Mouse (Mus musculus) erythroblast, embryonic 14.5 days (primary cell): ENCODE measurements around the gene Kctd17. TPM values are rescaled to one million over a fixed set of nuclear protein-coding genes. Genes with fewer than 3 reads are reported as not detected.

Experiments used
- H3K27me3 ChIP-seq: 2 replicates; pipeline ENCODE4 v1.6.1; 2012; ENCODE audit warnings: inconsistent platforms; ENCODE audit not compliant: control insufficient read depth
- H3K36me3 ChIP-seq: 2 replicates; pipeline ENCODE4 v1.6.1; 2012; ENCODE audit warnings: mild to moderate bottlenecking, inconsistent platforms; ENCODE audit not compliant: control insufficient read depth
- H3K4me1 ChIP-seq: 2 replicates; pipeline ENCODE4 v1.6.1; 2012; ENCODE audit warnings: inconsistent platforms; ENCODE audit not compliant: control insufficient read depth
- H3K4me3 ChIP-seq: replicated peaks from 2 replicates; pipeline ENCODE3; 2012; ENCODE audit warnings: moderate library complexity, mild to moderate bottlenecking, inconsistent platforms
- H3K9me3 ChIP-seq: 2 replicates; pipeline ENCODE4 v1.6.1; 2012; ENCODE audit warnings: low read length, inconsistent platforms, mixed read lengths; ENCODE audit not compliant: control insufficient read depth
- GATA1 ChIP-seq: IDR thresholded peaks from 2 replicates; pipeline ENCODE4 v1.6.1; 2012; ENCODE audit warnings: low read length, inconsistent platforms, mixed read lengths
- TAL1 ChIP-seq: IDR thresholded peaks from 3 replicates; pipeline ENCODE4 v1.6.1; 2012; ENCODE audit warnings: low read length, inconsistent platforms, mixed read lengths
- polyA plus RNA-seq: library from polyadenylated mRNA; stranded (reverse); fragments of >175 nt; gene quantifications from 2 replicates; pipeline ENCODE4 v1.2.3, GENCODE M21; 2012

Gene Kctd17
- polyA plus RNA-seq, 1 experiment: 0.07 TPM

DNA sequence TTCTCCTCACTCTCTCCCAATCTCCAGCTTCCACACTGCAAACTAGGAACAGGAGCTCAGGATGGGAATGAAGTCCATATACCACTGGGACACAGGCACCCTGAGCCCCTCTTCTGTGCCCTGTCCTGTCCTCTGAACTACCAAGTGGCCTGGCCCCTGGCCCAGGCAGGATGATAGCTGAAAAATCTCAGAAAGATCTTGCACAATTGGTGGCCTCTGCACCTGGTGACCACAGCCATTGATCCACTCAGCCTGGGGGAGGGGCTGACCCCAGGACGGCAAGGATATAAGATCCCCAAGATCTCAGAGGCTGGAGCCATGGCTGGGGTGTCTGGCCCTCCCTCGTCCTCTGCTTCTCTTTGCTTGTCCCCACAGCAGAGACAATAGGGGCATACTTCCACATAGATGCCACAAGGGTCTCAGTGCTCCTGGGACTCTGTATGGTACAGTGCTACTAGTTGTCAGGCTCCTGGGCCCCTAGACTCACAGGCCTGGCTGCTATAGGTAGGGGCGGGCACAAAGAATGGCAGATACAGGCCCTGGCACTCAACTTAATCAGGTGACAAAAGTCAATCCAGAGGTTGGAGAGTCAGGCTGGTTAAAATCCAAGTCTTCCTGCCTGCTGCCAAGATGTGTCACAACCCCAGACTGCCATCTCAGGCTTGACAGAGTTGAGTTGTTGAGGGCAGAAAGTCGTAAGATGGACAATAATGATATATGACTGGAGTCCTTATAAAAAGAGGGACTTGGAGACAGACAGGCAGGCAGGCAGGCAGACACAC is 42.3 kb downstream of the Kctd17 start:
- Histone ChIP-seq H3K4me3 (no peak overlapping the region), H3K4me1 (no peaks in the 10 kb centered on the region; the same call in 1 of the 2 replicates), H3K9me3 (no peaks in the 10 kb centered on the region), H3K36me3 (no peaks in the 10 kb centered on the region), H3K27me3 (no peaks in the 10 kb centered on the region)
- TF ChIP-seq GATA1: no peak
- no peak for TF ChIP-seq TAL1

DNA sequence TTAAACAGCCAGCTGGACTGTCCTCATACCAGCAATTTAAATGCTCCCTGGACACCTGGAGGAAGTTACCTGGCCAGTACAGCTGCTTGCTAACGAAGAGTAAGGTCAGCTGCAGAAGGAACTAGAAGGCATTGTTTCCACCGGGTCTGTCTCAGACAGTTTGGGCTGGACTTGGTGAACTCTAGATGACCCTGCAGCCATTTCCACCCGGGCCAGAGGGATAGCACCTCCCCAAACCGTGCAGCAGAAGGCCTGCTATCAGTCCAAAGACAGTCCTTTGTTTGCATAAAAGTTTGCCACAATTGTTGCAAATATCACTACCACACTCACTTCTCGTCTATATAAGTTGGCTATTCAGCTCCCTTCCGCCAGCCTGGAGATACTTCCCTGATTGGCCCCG is 43.5 kb downstream of the Kctd17 start:
- Histone ChIP-seq H3K4me1 (no peaks in the 10 kb centered on the region; the same call in 1 of the 2 replicates), H3K27me3 (no peaks in the 10 kb centered on the region), H3K36me3 (no peaks in the 10 kb centered on the region), H3K9me3 (no peaks in the 10 kb centered on the region), H3K4me3 (no peak overlapping the region)
- TF ChIP-seq TAL1: no peak

DNA sequence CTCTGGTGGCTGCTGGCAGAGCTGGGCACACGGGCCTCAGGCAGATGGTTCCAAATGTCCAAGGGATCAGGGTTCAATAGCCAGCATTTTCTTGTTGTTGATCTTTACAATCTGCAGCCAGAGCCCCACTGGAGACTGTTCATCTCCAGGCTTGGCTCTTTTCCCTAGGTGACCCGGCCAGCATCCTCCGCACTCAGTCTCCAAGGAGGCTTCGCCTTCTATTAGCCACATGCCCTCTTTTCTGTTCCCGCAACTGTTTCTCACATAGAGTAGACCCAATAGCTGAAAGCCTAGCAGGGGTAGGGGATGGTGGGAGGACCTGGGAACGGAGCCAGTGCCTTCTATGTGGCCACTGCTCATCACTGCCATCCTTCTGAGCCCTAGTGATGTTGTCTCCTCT is 45.1 kb downstream of the Kctd17 start:
- no peak for TF ChIP-seq TAL1
- no peak for TF ChIP-seq GATA1
- Histone ChIP-seq H3K27me3 (no peaks in the 10 kb centered on the region), H3K4me1 (no peaks in the 10 kb centered on the region; the same call in 1 of the 2 replicates)

DNA sequence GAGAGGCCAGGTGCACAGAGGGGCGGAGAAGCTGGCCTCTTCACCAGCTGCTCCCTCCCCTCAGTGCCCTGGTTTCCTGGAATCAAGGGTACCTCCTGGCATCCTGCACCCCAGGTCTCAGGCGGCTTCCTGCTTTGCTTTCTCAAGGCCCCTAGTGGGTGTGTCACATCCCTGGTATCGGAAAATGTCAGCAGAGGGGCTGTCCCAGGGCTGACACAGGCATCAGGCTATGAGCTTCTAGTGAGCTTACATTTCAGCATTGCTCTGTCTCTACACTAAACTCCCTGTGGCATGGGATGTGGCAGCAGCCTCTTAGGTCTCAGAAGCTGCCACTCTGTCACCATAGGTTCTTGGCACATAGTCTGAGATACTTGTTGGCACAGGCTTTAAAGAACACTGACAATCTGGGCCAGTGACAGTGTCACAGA is 47.3 kb downstream of the Kctd17 start:
- H3K4me1 ChIP-seq: no peaks in the 10 kb centered on the region
- TF ChIP-seq TAL1: no peak
- no peak for TF ChIP-seq GATA1
- no peaks in the 10 kb centered on the region for H3K36me3 ChIP-seq
- H3K27me3 ChIP-seq: no peaks in the 10 kb centered on the region
- H3K9me3 ChIP-seq: peaks cover 3% of the 10 kb centered on the region
- H3K4me3 ChIP-seq: no peak overlapping the region

More for the DNA sequence above, 45.1 kb downstream of the Kctd17 start:
- Histone ChIP-seq H3K4me3 (no peak overlapping the region), H3K36me3 (no peaks in the 10 kb centered on the region), H3K9me3 (no peaks in the 10 kb centered on the region)

DNA sequence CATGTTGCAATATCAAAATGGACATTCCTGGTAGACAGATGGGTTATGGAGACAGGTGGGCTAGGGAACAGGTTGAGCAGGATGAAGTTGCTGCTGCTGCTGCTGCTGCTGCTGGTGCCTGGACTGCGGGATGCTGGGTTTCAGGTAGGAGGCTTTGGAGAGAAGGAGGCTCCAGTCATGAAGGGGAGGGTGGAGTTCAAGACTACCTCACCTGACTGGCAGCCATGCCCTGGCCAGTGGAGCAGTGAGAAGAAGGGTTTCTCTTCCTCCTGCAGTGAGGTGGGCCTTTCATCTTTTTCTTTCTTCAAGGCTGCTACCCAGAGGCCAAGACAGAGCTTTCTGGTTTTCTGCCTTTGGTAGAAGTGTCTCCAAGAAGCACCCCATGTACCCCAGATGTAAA is 48.5 kb downstream of the Kctd17 start:
- Histone ChIP-seq H3K4me1 (no peaks in the 10 kb centered on the region), H3K27me3 (no peaks in the 10 kb centered on the region), H3K9me3 (peaks cover 3% of the 10 kb centered on the region), H3K36me3 (no peaks in the 10 kb centered on the region), H3K4me3 (no peak overlapping the region)
- TF ChIP-seq TAL1 (no peak), GATA1 (no peak)

DNA sequence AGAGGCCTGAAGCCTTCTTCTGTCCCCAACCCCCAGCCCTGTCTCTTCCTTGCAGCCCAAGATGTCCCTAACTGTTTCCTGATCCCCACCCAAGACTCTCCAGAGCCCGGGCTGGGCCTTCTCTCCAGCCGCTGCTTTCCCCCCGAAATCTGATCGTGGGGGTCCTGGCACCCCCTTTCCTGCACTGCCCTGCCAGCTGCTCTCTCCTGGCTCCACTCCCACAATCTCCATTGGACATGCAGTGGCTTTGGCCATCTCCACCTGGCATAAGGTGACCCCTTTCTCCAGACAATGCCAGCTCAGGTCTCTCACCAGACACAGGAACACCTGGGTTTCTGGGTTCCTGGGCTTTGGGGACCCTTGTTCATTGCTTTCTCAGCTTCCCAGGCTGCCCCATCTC is 49.7 kb downstream of the Kctd17 start:
- H3K9me3 ChIP-seq: peaks cover 3% of the 10 kb centered on the region
- H3K4me1 ChIP-seq: no peaks in the 10 kb centered on the region
- H3K4me3 ChIP-seq: no peak overlapping the region
- H3K27me3 ChIP-seq: no peaks in the 10 kb centered on the region
- no peak for TF ChIP-seq GATA1
- TF ChIP-seq TAL1: no peak
- no peaks in the 10 kb centered on the region for H3K36me3 ChIP-seq

DNA sequence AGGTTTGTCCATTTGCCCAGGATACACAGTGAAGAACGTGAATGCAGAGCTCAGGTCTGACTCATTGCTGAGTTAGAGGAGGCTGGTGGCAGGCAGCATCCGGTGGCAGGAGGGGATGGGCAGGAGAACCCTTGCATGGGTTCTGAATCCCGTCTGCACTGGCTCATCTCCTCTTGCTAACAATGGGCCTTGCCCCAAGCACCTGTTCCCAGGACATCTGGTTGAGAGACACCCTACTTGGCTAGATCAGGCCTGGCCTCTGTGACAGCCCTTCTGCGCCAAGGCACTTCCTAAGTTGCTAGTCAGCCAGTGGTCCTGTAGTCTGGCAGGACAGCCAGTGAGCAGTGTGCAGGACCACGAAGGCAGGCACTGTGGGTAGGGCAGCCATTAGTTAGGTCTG is 51.1 kb downstream of the Kctd17 start:
- Histone ChIP-seq H3K27me3 (no peaks in the 10 kb centered on the region), H3K9me3 (peaks cover 3% of the 10 kb centered on the region), H3K36me3 (no peaks in the 10 kb centered on the region), H3K4me3 (no peak overlapping the region), H3K4me1 (no peaks in the 10 kb centered on the region)
- TF ChIP-seq GATA1 (no peak), TAL1 (no peak)

DNA sequence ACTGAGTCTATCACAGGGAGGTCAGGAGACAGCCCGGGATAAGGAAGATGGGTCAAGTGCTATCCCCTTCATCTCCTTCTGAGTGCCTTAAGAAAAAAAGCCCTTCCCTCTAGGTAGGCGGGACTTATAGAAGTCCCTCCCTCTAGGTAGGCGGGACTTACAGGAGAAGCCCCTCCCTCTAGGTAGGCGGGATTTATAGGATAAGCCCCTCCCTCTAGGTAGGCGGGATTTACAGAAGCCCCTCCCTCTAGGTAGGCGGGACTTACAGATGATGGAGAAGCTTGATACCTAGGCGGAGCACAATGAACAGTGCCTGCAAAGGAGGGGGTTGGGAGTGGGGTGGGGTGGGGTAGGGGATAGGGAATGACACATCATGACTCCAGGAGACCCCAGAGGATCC is 51.7 kb downstream of the Kctd17 start:
- H3K9me3 ChIP-seq: peaks cover 3% of the 10 kb centered on the region
- H3K4me1 ChIP-seq: no peaks in the 10 kb centered on the region
- no peaks in the 10 kb centered on the region for H3K36me3 ChIP-seq
- H3K4me3 ChIP-seq: no peak overlapping the region
- no peak for TF ChIP-seq GATA1
- no peaks in the 10 kb centered on the region for H3K27me3 ChIP-seq

DNA sequence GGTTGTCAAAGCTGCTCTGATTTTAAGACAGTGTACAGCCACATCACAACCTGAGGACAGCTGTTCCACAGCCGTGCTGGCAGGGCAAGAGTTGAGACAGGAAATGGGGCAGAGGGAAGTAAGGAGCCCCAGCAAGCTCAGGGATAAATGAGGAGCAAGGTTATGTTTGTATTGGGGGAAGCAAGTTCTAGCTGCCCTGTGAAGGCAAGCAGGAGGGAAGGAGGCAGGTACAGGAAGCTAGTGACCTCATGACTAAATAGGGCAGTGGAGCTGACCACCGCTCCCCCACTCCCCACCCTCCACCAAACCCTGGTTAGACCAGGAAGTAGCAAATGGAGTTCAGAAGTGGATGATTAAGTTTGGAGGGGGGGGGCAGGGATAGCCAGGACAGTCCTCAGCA is 52.6 kb downstream of the Kctd17 start:
- Histone ChIP-seq H3K27me3 (no peaks in the 10 kb centered on the region), H3K36me3 (no peaks in the 10 kb centered on the region), H3K4me3 (no peak overlapping the region), H3K9me3 (peaks cover 3% of the 10 kb centered on the region), H3K4me1 (no peaks in the 10 kb centered on the region)
- TF ChIP-seq GATA1: no peak
- TF ChIP-seq TAL1: no peak
